Mouse (Mus musculus): ENCODE measurements around the gene Tigd4.

DNA sequence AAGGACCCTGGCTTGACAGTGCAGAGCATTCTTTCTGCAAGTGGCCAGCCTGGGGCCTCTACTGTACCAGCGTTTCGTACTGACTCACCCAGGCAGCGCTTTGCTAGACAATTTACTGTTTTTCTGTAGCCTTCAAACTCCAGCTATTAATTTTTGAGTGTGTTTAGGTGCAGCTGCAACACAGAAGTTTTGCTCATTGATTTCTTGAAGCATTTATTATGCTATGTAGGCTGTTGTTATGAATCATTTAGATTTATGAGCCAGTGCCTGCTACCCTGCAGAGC, 52.6 kb downstream of the Tigd4 start:
- no peak for TF ChIP-seq CTCF (IDR thresholded peaks at IDR 0.05; ENCODE audit: extremely low read depth, insufficient read length, insufficient replicate concordance, low read depth, low read length)
- no peak for TF ChIP-seq POLR2A (IDR thresholded peaks at IDR 0.05; ENCODE audit: low read depth, low read length)

Data from small intestine, adult 2 months (tissue).